Mouse (Mus musculus): Measurements from ENCODE around the gene Creb5. TPM values are rescaled to one million over a fixed set of nuclear protein-coding genes. Genes with fewer than 3 reads are reported as not detected.

Creb5 gene
- total RNA-seq, 1 experiment from 2014 or later: 6.3 TPM

DNA sequence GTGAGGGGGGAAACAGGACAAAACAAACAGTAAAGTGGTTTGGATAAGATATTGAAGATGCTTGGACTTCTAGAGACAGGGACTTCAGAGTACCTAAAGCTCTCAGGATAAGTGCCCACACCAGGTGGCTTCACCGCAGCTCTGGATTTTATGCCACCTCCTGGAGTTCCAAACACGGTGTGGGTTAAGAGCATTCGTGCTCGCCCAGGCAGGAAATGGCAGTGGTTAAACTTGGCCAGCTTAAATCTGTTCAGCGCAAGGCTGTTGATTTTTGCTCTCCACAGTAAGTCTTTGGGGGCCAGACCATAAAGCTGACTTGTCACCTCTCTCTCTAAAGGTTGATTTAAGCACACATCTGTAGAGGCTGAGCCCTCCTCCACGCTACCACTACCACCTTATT, 262.3 kb downstream of the Creb5 start:
- peak; percentile 45 to 73 for ATAC-seq (replicated peaks in 1 of 2; ENCODE audit: insufficient read depth in 1 of 2, low FRiP score in 2 of 2, low TSS enrichment in 1 of 2, low read depth in 1 of 2, poor library complexity in 2 of 2, severe bottlenecking in 2 of 2)

DNA sequence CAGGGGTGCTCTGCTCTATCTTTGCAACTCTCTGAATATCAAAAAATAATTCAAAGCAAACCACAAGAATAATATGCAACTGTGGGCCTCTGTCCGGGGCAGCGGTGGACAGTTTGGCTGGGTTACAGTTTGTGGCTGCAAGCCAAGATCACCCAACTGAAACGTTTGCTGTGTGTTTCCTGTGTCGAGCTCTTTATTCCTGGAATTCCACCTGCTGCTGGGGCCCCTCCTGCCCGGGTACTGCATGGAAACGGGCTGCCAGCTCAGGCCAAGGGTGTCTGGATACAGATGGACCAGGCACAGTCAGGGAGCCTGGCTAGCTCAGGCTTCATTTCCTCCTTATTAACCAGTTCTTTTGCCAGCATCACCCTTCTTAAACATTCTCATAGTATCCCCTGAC, 269.0 kb downstream of the Creb5 start:
- no peak for ATAC-seq (replicated peaks in 1 of 2; ENCODE audit: insufficient read depth in 1 of 2, low FRiP score in 2 of 2, low TSS enrichment in 1 of 2, low read depth in 1 of 2, poor library complexity in 2 of 2, severe bottlenecking in 2 of 2)

DNA sequence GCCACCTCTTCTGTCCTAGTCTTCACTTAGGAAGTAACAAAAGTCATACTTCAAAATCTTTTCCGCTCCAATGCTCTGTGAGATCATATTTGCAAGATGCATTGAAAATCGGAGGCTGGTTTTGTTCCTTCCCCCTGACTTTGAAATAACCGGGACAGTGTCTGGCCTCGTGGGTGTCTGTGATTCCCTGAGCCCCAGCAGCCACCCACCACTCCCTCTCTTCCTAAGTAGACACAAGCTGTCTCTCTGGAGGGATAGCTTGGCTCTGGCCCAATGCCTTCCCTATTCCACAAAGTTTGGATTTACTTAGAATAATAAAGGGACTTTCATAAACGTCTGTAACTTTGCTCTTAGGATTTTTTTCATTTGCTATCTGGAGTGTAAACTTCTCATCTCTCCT, 273.9 kb downstream of the Creb5 start:
- no peak for ATAC-seq (replicated peaks in 1 of 2; ENCODE audit: insufficient read depth in 1 of 2, low FRiP score in 2 of 2, low TSS enrichment in 1 of 2, low read depth in 1 of 2, poor library complexity in 2 of 2, severe bottlenecking in 2 of 2)

DNA sequence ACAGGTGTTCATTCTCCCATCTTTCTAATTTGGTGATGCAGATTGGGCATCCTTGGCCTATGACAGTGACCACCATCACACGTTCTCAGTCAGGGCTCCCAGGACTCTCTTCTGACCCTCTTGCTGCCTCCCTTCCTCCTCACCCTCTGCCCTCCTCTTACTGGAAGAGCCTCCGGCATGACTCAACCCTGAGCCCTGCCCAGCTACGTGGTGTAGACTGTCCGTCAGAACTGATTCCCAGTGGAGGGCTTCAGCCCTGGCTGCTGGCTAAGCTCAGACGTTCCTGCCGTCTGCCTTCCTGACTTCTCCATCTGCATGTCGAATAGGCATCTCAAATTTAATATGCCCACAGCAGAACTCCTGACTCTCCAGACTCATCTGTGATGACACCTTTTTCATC, 275.5 kb downstream of the Creb5 start:
- no peak for ATAC-seq (replicated peaks in 1 of 2; ENCODE audit: insufficient read depth in 1 of 2, low FRiP score in 2 of 2, low TSS enrichment in 1 of 2, low read depth in 1 of 2, poor library complexity in 2 of 2, severe bottlenecking in 2 of 2)

DNA sequence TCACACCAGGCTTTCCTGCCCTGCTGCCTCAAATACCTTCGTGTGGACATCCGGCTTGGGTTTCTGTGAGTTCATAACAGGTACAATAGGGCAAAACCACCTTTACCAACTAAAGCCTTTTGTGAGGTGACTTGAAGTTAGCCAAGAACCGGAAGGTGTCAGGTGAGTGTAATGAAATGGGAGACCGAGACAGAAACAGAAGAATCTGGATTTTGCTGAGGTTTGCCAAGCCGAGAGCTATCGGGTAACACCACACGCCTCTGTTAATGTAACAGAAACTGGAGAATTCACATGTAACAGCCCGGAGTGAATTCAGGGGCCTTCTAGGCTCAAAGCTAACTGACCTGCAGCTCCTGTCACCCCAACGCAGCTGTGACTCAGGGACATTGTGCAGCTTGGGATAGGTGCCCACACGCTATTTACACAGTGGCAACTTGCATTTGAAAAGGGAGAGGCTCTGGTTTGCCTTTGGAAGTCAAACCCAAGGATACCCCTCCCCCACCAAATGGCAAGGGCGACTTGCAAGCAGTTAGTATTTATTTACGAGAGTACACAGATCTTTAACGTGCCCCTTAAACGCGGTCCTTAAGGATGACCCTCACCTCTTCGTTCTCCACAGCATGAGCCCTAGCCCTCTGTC, 276.6 kb downstream of the Creb5 start:
- ATAC-seq (replicated peaks in 1 of 2; ENCODE audit: insufficient read depth in 1 of 2, low FRiP score in 2 of 2, low TSS enrichment in 1 of 2, low read depth in 1 of 2, poor library complexity in 2 of 2, severe bottlenecking in 2 of 2): no peak

DNA sequence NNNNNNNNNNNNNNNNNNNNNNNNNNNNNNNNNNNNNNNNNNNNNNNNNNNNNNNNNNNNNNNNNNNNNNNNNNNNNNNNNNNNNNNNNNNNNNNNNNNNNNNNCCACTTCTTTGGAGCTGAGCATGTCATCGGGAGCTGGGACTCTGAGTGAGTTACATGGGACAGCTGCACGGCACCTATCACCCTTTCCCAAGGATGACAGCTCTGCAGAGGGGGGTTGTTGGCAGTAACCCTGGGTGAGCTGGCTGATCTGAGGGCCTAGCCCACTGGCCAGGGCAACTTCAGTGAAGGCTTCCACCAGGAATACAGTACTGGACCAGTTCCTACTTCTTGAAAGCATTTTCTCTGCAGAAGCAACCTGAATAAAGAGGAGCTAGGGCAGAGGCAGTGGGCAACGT, 282.4 kb downstream of the Creb5 start:
- no peak for ATAC-seq (replicated peaks in 1 of 2; ENCODE audit: insufficient read depth in 1 of 2, low FRiP score in 2 of 2, low TSS enrichment in 1 of 2, low read depth in 1 of 2, poor library complexity in 2 of 2, severe bottlenecking in 2 of 2)

DNA sequence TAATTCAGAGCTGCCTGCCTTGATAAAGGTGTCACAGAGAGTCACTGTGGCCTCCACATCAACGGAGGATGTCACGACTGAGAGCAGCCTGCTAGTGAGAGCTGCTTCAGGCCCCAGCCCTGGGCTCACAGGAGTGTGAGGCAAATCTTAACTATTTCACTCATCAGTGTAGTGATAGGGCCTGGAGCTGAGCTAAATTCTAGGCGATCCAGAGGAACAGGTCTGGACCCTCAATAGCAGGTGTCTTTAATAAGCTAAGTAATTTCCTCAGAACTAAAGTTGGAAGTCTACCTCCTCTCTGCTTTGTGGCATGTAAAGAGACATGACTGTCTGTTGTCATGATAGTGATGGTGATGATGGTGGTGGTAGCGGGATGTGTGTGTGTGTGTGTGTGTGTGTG, 283.8 kb downstream of the Creb5 start:
- no peak for ATAC-seq (replicated peaks in 1 of 2; ENCODE audit: insufficient read depth in 1 of 2, low FRiP score in 2 of 2, low TSS enrichment in 1 of 2, low read depth in 1 of 2, poor library complexity in 2 of 2, severe bottlenecking in 2 of 2)

DNA sequence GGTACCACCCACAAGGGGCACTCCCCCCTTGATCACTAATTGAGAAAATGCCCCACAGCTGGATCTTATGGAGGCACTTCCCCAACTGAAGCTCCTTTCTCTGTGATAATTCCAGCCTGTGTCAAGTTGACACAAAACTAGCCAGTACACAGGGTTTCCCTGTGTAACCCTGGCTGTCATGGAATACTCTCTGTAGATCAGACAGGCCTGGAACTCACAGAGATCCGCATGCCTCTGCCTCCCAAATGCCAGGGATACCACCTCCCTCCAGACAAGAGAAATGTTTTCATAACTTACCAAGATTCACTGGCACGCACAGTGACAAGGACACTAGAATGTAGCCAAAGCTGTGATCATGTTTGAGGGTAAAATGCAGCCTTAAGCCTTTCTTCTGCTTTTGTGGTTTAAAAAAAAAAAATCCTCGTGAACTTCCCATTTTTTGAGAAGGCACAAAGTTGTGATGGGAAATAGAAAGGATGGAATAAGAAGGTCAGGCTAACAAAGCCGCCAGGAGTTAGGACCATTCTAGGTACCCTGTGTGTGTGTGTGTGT, 284.6 kb downstream of the Creb5 start:
- peak; percentile 25 to 46; a peak in 3 of 4 replicates for ATAC-seq (replicated peaks in 1 of 2; ENCODE audit: insufficient read depth in 1 of 2, low FRiP score in 2 of 2, low TSS enrichment in 1 of 2, low read depth in 1 of 2, poor library complexity in 2 of 2, severe bottlenecking in 2 of 2)

DNA sequence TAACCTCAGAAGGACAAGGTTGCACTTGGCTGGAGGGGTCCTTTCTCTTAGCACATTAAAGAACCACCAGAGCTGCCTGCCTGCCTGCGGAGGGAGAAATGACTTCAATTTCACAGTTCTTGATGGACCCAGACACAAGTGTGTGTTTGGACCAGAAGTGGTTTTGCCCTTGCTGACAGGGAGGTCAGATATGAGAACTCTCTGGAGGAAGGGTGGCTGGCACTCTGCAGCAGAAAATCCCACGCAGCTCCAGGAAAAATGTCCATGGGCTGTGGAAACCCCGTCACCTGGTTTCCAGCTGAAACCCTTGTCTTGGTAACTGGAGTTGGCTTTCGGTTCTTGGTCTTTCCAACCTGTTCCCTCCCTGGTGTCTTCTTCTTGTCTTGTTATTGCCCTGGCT, 285.4 kb downstream of the Creb5 start:
- ATAC-seq (replicated peaks in 1 of 2; ENCODE audit: insufficient read depth in 1 of 2, low FRiP score in 2 of 2, low TSS enrichment in 1 of 2, low read depth in 1 of 2, poor library complexity in 2 of 2, severe bottlenecking in 2 of 2): no peak

DNA sequence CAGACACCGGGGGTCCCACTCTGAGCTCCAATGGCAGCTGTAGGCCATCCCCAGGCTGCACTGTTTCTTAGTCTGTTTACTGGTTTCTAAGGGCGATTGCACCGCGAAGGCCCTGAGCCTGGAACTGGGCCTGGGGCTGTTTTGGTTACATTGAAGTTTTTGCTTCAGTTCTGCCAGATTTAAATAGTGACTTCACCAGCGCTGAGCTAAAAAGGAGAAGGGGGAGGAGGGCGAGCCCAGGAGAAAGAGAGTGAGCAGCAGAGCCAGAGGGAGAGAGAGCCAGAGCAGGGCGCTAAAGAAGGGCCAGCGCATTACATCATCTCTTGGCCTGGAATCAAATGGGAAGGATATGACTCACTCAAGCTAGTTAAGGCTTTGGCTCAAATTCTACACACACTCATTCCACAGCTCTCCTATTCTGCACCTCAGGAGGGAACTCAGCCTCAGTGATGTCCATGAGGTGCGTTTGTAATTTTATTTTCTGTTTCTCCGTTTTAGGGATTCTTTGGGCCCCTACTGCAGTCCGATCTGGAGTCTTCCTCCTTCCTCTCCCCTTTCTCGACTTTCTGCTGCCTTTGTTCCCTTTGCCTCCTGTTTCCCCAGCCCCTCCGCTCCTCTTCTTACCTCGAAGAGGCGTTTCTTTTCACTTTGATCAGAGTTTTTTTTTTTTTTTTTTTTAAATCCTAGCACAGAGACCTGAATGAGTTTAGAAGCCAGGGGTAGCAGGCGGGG, 286.1 kb downstream of the Creb5 start:
- peak; percentile 83 to 85 for ATAC-seq (replicated peaks in 1 of 2; ENCODE audit: insufficient read depth in 1 of 2, low FRiP score in 2 of 2, low TSS enrichment in 1 of 2, low read depth in 1 of 2, poor library complexity in 2 of 2, severe bottlenecking in 2 of 2)

DNA sequence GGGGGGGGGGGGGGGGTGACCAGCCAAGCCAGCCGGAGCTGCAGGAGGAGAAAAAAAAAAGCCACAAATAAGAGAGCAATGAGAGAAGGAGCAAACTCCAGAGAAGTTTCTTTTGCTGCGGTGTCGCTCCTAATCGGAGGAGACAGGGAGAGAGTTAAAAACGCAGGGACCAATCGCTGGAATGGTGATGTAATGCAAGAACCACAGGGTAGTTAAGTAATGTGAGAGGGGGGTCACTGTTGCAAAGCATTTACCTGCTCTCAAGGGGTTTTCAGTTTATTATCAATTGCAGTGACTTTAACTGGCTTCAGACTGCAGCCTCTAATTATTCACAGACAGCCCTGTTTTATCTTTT, 286.6 kb downstream of the Creb5 start:
- no peak for ATAC-seq (replicated peaks in 1 of 2; ENCODE audit: insufficient read depth in 1 of 2, low FRiP score in 2 of 2, low TSS enrichment in 1 of 2, low read depth in 1 of 2, poor library complexity in 2 of 2, severe bottlenecking in 2 of 2)

DNA sequence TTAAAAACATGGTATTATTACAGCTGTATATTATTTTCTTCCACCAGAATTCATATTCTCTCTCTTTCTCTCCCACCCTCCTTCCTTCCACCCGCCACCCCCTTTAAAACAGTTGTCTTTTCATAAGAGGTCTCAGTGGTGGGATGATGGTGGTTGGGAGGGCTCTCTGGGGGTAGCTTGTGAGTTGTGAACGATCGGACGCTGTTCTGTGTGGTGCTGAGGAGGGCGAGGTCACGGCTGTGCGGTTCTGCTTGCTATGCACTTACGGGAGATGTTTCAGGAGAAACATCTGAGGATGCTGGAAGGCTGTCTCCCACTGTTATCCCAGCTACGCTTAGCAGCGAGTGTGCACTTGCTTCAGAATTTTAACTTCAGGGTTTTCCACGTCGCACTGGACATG, 287.0 kb downstream of the Creb5 start:
- ATAC-seq (replicated peaks in 1 of 2; ENCODE audit: insufficient read depth in 1 of 2, low FRiP score in 2 of 2, low TSS enrichment in 1 of 2, low read depth in 1 of 2, poor library complexity in 2 of 2, severe bottlenecking in 2 of 2): no peak

DNA sequence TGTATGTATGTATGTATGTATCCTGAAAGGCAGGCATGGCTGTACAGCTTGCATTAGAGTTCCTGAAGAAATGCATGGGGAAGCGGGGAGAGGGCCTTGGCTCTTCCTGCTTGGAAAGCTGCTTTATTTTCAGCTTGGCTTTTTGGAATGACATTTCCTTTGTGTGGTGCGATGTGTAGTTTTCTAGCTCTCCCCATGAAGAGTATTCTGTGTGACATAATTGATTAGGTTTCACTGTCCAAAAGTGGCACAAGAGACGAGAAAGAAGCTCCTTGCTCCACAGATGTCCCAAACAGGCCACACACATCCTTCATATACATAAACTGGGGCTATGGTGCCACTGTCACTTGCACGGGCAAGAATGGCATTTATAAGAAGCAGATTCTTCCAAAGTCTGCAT, 288.1 kb downstream of the Creb5 start:
- ATAC-seq (replicated peaks in 1 of 2; ENCODE audit: insufficient read depth in 1 of 2, low FRiP score in 2 of 2, low TSS enrichment in 1 of 2, low read depth in 1 of 2, poor library complexity in 2 of 2, severe bottlenecking in 2 of 2): no peak

DNA sequence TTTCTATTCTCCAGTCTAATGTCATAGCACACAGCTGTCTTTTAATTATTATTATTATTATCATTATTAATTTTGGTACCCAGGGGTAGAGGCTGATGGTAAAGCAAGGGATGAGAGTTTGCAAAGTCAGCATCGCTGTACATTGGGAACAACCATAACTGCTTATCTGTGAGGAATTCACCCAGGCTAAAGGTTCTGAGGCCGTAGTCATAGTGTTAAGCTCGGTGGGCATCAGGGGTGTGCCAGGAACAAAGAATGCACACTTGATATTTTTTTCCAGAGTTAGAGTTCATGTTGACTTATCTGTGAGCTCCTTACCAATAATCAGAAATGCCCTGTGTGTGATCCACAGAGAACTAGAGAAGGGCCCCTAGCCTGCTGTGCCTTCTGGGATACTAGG, 288.8 kb downstream of the Creb5 start:
- ATAC-seq (replicated peaks in 1 of 2; ENCODE audit: insufficient read depth in 1 of 2, low FRiP score in 2 of 2, low TSS enrichment in 1 of 2, low read depth in 1 of 2, poor library complexity in 2 of 2, severe bottlenecking in 2 of 2): no peak

DNA sequence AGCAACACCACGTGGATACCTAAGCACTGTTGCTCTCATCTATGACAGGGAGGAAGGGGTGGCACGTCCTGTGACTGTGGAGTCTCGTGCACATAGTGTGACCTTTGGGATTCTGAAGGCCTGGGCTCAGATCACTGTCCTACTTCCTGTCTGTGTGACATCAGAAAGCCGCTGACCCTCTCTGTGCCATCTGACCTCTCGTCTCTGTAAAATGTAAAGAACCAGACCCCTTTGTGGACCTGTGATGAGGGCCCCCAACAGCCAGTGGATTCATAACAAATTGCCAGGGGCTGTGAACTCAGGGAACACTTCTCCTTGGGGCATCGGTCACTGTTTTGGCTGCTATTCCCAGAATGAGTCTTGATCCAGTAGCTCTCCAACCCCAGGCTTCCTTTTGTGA, 289.8 kb downstream of the Creb5 start:
- no peak for ATAC-seq (replicated peaks in 1 of 2; ENCODE audit: insufficient read depth in 1 of 2, low FRiP score in 2 of 2, low TSS enrichment in 1 of 2, low read depth in 1 of 2, poor library complexity in 2 of 2, severe bottlenecking in 2 of 2)

DNA sequence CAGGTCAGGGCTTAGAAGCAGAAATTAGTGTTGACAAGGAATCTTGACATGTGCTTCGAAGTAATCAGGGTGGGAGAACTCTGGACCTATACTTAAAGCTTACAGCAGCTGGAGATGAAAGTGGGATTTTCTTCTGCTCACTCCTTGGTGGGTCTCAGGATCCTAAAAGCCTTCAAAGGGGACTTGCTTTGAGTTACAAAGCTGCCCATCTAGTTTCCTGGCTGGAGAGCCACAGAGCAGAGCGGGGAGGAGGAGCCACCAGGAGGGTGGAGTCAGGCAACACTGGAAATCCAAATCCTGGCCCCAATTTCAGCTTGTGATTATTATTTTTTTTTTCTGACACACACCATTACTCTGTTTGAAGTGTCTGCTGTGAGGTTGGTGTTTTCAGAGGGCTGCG, 290.7 kb downstream of the Creb5 start:
- no peak for ATAC-seq (replicated peaks in 1 of 2; ENCODE audit: insufficient read depth in 1 of 2, low FRiP score in 2 of 2, low TSS enrichment in 1 of 2, low read depth in 1 of 2, poor library complexity in 2 of 2, severe bottlenecking in 2 of 2)

DNA sequence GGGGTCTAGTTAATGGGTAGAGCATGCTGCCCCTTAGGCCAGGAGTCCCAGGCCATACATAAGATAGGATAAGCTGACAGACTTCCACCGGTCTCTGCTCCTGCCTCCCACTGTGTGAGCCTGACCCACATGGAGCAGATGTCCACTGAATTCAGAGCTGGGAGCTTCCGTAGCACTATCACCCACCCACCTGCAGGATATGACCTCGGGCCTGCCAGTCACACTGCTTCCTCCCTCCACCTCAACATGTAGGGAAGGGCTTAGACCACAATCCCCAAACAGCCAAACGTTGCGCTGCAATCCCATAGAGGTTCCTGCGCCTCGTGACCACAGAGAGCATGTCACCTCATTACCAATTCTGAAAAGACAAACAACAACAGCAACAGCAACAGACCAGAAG, 293.3 kb downstream of the Creb5 start:
- ATAC-seq (replicated peaks in 1 of 2; ENCODE audit: insufficient read depth in 1 of 2, low FRiP score in 2 of 2, low TSS enrichment in 1 of 2, low read depth in 1 of 2, poor library complexity in 2 of 2, severe bottlenecking in 2 of 2): peak; percentile 65 to 86

DNA sequence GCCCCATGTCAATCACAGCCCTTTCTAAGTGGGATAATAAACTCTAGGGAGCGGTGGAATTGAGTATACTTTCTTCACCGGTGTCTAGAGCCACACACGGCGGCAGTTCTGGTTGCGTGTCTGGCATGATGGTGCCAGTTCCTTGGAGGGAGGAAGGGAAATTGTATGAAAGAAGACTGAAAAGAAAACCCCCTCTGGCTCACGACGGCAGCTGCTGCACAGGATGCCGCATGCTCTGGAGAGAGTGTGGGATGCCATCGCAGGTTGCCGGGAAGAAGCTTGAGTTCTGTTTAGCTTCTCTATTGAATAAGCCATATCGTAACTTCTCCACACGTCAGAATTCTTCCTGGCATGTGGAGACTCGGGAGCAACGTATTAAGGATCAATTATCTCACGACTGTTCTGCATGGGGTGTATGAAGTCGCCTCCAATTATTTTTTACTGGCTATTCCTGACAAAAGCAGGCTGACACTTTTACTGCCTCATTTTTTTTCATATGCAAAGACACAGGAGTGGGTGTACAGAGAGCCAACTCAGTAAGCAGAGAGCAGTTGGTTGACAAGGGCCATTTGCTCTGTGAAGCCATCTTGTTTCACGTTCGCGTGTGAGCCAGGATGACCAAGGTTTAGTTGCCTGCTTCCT, 296.3 kb downstream of the Creb5 start:
- ATAC-seq (replicated peaks in 1 of 2; ENCODE audit: insufficient read depth in 1 of 2, low FRiP score in 2 of 2, low TSS enrichment in 1 of 2, low read depth in 1 of 2, poor library complexity in 2 of 2, severe bottlenecking in 2 of 2): no peak

All from hematopoietic stem cell, adult 5-6 weeks (primary cell).